Mouse (Mus musculus) hindbrain, postnatal 0 days (tissue): ENCODE measurements around the gene Plekhg6. TPM values are rescaled to one million over a fixed set of nuclear protein-coding genes. Genes with fewer than 3 reads are reported as not detected.
A peak's percentile ranks its signal among the peaks of the same experiment; 100 is the strongest.

ENCODE experiments used
- ATAC-seq: fragments of 200-750 bp; cut with Nextera tagmentation; 2 replicates; pipeline ENCODE4 v1.8.0; 2017; ENCODE audit warnings: mild to moderate bottlenecking, moderate TSS enrichment, moderate library complexity
- DNase-seq: peaks from one replicate; pipeline ENCODE4 v3.0.0-alpha.2; 2015; ENCODE audit warnings: low spot score
- H3K27ac ChIP-seq: fragments of 300-500 bp; sonication (generic); 2 replicates; pipeline ENCODE4 v1.5.1; 2014; ENCODE audit warnings: mild to moderate bottlenecking
- H3K27me3 ChIP-seq: fragments of 300-500 bp; sonication (generic); 2 replicates; pipeline ENCODE4 v1.6.1; 2014; ENCODE audit warnings: low read length, mixed read lengths; ENCODE audit not compliant: insufficient read depth
- H3K36me3 ChIP-seq: fragments of 300-500 bp; sonication (generic); 2 replicates; pipeline ENCODE4 v1.6.1; 2014; ENCODE audit warnings: low read length, mixed read lengths; ENCODE audit not compliant: insufficient read depth
- H3K4me1 ChIP-seq: fragments of 300-500 bp; sonication (generic); 2 replicates; pipeline ENCODE4 v1.6.1; 2014; ENCODE audit warnings: antibody characterized with exemption, low read length, mixed read lengths; ENCODE audit not compliant: insufficient read depth
- H3K4me2 ChIP-seq: fragments of 300-500 bp; sonication (generic); 2 replicates; pipeline ENCODE4 v1.6.1; 2014; ENCODE audit warnings: low read depth, mild to moderate bottlenecking, low read length, moderate library complexity, mixed read lengths
- H3K4me3 ChIP-seq: fragments of 300-500 bp; sonication (generic); 2 replicates; pipeline ENCODE4 v1.5.1; 2014; ENCODE audit warnings: low read length
- H3K9ac ChIP-seq: fragments of 300-500 bp; sonication (generic); replicated peaks from 2 replicates; pipeline ENCODE4 v1.6.1; 2014; ENCODE audit warnings: mild to moderate bottlenecking, low read length, moderate library complexity, mixed read lengths
- H3K9me3 ChIP-seq: fragments of 300-500 bp; sonication (generic); 2 replicates; pipeline ENCODE4 v1.6.1; 2016; ENCODE audit warnings: low read length, mixed read lengths
- CTCF ChIP-seq: IDR thresholded peaks from 2 replicates; pipeline ENCODE4 v1.5.1; 2016; ENCODE audit warnings: antibody characterized with exemption, control low read depth, low read depth
- WGBS: fragments of 180-500 bp; shearing (Covaris S2); extraction: QIAGEN DNeasy Blood & Tissue Kit; methylation state at CpG from one replicate; pipeline ENCODE4 v1.1.7; 2014; 5-methylcytosine and 5-hydroxymethylcytosine counted together
- polyA plus RNA-seq: library from polyadenylated mRNA; unstranded; fragments of >200 nt; fragmentation: Nextera tagmentation; extraction: Ambion mirVana; gene quantifications from 2 replicates; pipeline ENCODE4 v1.2.1, GENCODE M21; 2015
- total RNA-seq: library from RNA; depleted of rRNA; stranded (reverse); fragments of >200 nt; gene quantifications from 2 replicates; pipeline ENCODE4 v1.2.3, GENCODE M21; 2014

The Plekhg6 gene
- total and polyA plus RNA-seq, 2 experiments from 2014 or later = 0.68 to 0.74 TPM

GRCm38 (mm10) chr6:125350995-125351324 lies 29.6 kb downstream of the Plekhg6 start:
- H3K4me2 ChIP-seq = peak overlapping the region; percentile 60
- DNase-seq (no peak), ATAC-seq (no peak)
- H3K36me3 ChIP-seq = no peaks in the 10 kb centered on the region
- H3K9ac ChIP-seq = no peak overlapping the region
- H3K27me3 ChIP-seq = no peaks in the 10 kb centered on the region
- H3K4me3 ChIP-seq = no peak overlapping the region
- no peak overlapping the region for H3K27ac ChIP-seq
- TF ChIP-seq CTCF = no peak
- no peaks in the 10 kb centered on the region for H3K9me3 ChIP-seq
- 83% methylated on average over 2 of the region's 2 CpGs for WGBS
- H3K4me1 ChIP-seq = peaks cover 15% of the 10 kb centered on the region; the same call in 1 of the 2 replicates

DNA sequence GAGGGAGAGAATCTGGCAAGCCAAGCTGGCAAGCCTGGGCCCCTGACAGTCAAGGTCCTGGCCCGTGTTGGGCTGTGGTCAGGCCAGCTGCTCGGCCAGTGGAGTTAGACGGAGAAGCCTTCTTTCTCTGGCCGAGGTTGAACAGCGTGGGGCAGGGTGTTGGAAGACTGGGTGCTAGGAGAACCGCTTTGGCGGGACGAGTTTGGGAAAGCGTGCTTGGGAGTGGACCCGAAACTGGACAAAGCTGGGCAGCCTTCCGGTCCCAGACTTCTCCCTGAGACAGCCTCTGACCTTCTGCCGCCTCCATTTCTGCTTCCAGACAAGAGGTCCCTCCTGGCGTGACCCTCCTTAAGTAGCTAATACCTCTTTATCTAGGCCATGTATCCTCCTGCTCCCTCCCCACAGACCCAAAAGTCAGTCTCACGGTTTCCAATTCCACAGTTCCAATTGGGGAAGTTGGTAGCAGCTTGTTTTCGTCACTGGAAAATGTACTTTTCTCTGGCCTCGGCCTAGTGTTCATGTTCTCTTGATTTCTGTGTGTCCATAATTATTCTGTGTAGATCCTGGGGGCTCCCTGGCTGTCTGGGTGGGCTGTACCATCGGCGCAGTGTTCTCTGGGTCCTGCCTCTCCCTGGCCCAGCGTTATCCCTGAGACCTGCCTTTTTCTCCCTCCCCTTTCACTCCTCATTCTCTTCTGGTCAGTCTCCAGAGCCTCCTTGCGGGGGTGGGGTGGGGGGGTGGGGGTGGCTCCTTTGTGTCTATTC lies 30.2 kb downstream of the Plekhg6 start:
- no peaks in the 10 kb centered on the region for H3K27me3 ChIP-seq
- TF ChIP-seq CTCF = no peak
- H3K4me2 ChIP-seq = peak overlapping the region; percentile 60
- H3K9ac ChIP-seq = peak overlapping the region; percentile 44; the same call in 1 of the 2 replicates
- H3K9me3 ChIP-seq = no peaks in the 10 kb centered on the region
- no peaks in the 10 kb centered on the region for H3K36me3 ChIP-seq
- WGBS = 17% methylated on average over 20 of the region's 20 CpGs
- DNase-seq (no peak), ATAC-seq (no peak; the same call in 1 of the 2 replicates)
- peak overlapping the region; percentile 4; the same call in 1 of the 2 replicates for H3K27ac ChIP-seq
- H3K4me1 ChIP-seq = peaks cover 14% of the 10 kb centered on the region; the same call in 1 of the 2 replicates
- peak overlapping the region; percentile 33 for H3K4me3 ChIP-seq

DNA sequence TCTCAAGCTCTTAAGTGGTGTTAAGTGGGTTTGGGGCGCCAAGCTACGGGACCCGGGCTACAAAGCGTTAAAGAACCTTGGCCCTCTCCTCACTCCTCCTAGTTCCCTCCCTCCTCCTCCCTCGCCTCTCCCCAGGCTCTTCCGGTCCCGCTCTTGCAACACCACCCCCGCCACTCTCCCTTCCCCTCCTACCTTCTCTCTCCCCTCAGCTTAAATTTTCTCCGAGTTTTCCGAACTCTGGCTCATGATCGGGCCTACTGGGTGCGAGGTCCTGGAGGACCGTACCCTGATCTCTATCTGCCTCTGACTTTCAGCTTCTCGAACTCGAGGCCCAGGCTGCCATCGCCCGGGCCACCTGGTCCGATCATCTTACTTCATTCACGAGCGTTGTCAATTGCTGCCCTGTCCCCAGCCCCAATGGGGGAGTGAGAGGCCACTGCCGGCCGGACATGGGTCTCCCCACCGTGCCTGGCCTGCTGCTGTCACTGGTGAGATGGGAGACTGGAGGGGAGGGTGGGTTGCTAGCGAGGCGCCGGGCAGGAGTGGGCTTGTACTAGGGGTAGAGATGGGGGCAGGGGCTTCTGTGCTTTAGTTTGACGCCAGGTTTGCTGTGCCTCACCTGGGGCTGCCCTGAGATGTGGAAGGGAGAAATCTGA lies 30.9 kb downstream of the Plekhg6 start:
- Histone ChIP-seq H3K36me3 (no peaks in the 10 kb centered on the region), H3K27ac (peak overlapping the region; percentile 4), H3K4me3 (peak overlapping the region; percentile 33), H3K27me3 (no peaks in the 10 kb centered on the region), H3K9ac (peak overlapping the region; percentile 44; the same call in 1 of the 2 replicates), H3K9me3 (no peaks in the 10 kb centered on the region), H3K4me1 (peaks cover 6% of the 10 kb centered on the region; the same call in 1 of the 2 replicates), H3K4me2 (peak overlapping the region; percentile 60)
- DNase-seq (peak; percentile 50), ATAC-seq (peak; percentile 50; the same call in 1 of the 2 replicates)
- TF ChIP-seq CTCF = no peak
- 3% methylated on average over 27 of the region's 27 CpGs for WGBS

DNA sequence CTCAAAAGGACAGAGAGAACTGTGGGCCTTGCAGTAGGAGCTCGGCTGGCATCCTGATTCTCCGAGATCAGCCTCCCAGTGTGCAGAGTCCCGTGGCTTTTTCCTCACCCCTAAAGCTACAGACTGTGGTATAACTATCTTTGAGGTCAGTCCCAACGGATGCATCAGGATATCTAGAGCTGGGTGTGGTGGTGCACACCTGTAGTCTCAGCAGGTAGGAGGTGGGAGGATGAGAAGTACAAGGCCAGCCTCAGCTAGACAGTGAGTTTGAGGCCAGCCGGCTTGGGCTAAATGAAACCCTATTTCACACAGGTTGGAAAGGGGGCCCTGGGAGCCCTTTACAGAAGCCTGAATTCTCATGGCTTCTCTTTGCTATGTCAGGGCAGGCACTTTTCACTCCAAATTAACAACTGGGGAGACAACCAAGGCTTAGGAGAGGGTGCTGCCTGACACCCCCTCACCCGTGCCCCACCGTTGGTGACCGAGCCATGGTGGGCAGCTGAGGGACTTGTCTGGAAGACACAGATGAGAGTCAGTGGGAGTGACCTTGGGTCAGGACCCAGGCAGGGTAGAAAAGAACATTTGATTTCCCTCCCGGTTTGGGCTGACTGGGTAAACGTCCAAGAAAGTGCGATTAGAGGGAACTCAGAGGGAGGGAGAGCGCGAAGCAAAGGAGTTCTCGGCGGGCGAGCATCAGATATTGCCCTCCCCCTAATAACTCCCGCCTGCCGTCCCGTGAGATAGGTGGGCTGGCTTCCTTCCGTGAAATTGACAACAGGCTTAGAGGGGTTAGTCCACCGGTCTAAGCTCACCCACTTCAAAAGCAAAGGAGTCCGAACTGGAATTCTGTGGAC lies 31.6 kb downstream of the Plekhg6 start, which contains the start of gene Tnfrsf1a:
Tnfrsf1a (plus strand) TSS at position 642 of the 854 bp plus-strand sequence.
- WGBS = 8% methylated on average over 22 of the region's 22 CpGs
- Histone ChIP-seq H3K4me1 (0 out of 2 replicates have a peak, but pooled peaks cover 4% of the 10 kb centered on the region), H3K9me3 (no peaks in the 10 kb centered on the region), H3K36me3 (no peaks in the 10 kb centered on the region), H3K27ac (peak within 1 kb of the TSS; percentile 4), H3K27me3 (no peaks in the 10 kb centered on the region), H3K4me3 (peak within 1 kb of the TSS; percentile 33), H3K4me2 (peak within 1 kb of the TSS; percentile 60), H3K9ac (peak within 1 kb of the TSS; percentile 44; the same call in 1 of the 2 replicates)
- TF ChIP-seq CTCF = no peak
- no peak for DNase-seq
- ATAC-seq = no peak

GRCm38 (mm10) chr6:125346029-125346428 lies 34.6 kb downstream of the Plekhg6 start:
- Histone ChIP-seq H3K4me2 (no peak overlapping the region), H3K9me3 (no peaks in the 10 kb centered on the region), H3K27me3 (no peaks in the 10 kb centered on the region), H3K4me3 (no peak overlapping the region), H3K9ac (no peak overlapping the region), H3K27ac (no peak overlapping the region), H3K36me3 (no peaks in the 10 kb centered on the region), H3K4me1 (no peaks in the 10 kb centered on the region)
- ATAC-seq (no peak), DNase-seq (no peak)
- TF ChIP-seq CTCF = no peak
- 65% methylated on average over 2 of the region's 2 CpGs for WGBS

- no peak for TF ChIP-seq CTCF
Observed at GRCm38 (mm10) chr6:125345625-125346024, 35.0 kb downstream of the Plekhg6 start.

More at GRCm38 (mm10) chr6:125345625-125346024, 35.0 kb downstream of the Plekhg6 start:
- Histone ChIP-seq H3K4me3 (no peak overlapping the region), H3K27me3 (no peaks in the 10 kb centered on the region), H3K9ac (no peak overlapping the region), H3K36me3 (no peaks in the 10 kb centered on the region), H3K4me2 (no peak overlapping the region), H3K27ac (no peak overlapping the region), H3K9me3 (no peaks in the 10 kb centered on the region), H3K4me1 (no peaks in the 10 kb centered on the region)
- no peak for DNase-seq
- 79% methylated on average over 1 of the region's 1 CpGs for WGBS
- no peak for ATAC-seq
